Mouse (Mus musculus) cerebellum, adult 2 months (tissue): Measurements from ENCODE around the gene Klhl7.

Experiments used
- CTCF ChIP-seq: fragments of 200-500 bp; IDR thresholded peaks from 2 replicates; pipeline ENCODE4 v1.5.1; 2011; ENCODE audit warnings: low read depth, mild to moderate bottlenecking, control low read depth, low read length, moderate library complexity, borderline replicate concordance; ENCODE audit not compliant: insufficient read depth
- POLR2A ChIP-seq: fragments of 200-500 bp; IDR thresholded peaks from 2 replicates; pipeline ENCODE4 v1.6.1; 2011; ENCODE audit warnings: low read length, control low read depth, borderline replicate concordance; ENCODE audit not compliant: insufficient read depth

DNA sequence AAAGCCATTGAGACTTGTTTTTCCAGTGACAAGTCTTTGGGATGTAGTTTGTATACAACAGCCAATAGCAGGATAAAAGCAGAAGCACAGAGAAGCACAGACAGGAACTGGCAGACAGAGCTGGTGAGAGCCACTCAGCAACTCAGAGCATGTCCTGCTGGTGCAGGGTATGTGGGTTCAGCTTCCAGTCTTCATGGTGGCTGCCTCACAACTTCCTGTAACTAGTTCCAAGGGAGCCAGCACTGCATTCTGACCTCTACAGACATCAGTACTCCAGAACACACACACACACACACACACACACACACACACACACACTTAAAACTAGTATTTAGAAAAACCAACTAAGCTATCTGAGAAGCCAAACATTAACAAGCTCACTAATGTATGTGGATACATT lies 71.7 kb downstream of the Klhl7 start:
- TF ChIP-seq CTCF: no peak
- TF ChIP-seq POLR2A: no peak
